Mouse (Mus musculus): ENCODE results near the gene Tbc1d10b.

DNA sequence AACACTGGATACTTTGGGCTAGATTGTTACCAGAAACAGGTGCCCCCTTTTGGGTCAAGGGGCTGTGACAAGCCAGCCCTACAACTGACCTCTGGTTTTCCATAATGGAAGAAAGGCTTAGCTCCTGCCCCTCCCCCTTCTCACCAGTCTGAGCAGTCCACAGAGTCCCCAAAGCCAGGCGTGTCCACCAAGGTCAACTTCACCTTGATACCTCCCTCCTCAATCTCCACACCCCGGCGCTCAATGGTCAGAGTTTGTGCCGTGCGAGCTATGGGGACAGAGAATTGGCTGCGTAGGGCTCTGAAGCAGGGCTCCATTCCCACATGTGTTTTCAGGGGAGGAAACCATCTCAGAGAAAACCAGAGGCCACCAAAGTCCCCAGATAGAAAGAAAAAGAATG is 9.2 kb upstream of the Tbc1d10b start:
- TF ChIP-seq POLR2AphosphoS2 (IDR thresholded peaks at IDR 0.05; ENCODE audit: low read depth, low read length) (no peak), CTCF (conservative IDR thresholded peaks at IDR 0.05 in 1 of 2, IDR thresholded peaks at IDR 0.05 in 1 of 2; ENCODE audit: low read depth in 2 of 2, low read length in 2 of 2) (no peak), POLR2A (IDR thresholded peaks at IDR 0.05; ENCODE audit: low read depth, low read length) (no peak), JUND (conservative IDR thresholded peaks at IDR 0.05; ENCODE audit: low read depth, low read length) (no peak), E2F4 (IDR thresholded peaks at IDR 0.05; ENCODE audit: insufficient replicate concordance, low read depth, low read length) (no peak), MAX (IDR thresholded peaks at IDR 0.05; ENCODE audit: low read length) (no peak), RCOR1 (conservative IDR thresholded peaks at IDR 0.05; ENCODE audit: low read depth, low read length) (no peak), HCFC1 (IDR thresholded peaks at IDR 0.05; ENCODE audit: low read depth, low read length) (no peak), TCF12 (IDR thresholded peaks at IDR 0.05; ENCODE audit: low read depth, low read length) (no peak)
